Mouse (Mus musculus): ENCODE measurements at regions not wholly inside any gene's neighbourhood (a gene's known extent, or its start where the extent isn't known, plus 50 kb on each side); places are given as distances from the start of the nearest gene placed in this dataset.
"Not testable (repeated sequence)": the region's sequence is repeated elsewhere in the genome, so short reads cannot be mapped to it uniquely, and the experiment has no call there.

DNA sequence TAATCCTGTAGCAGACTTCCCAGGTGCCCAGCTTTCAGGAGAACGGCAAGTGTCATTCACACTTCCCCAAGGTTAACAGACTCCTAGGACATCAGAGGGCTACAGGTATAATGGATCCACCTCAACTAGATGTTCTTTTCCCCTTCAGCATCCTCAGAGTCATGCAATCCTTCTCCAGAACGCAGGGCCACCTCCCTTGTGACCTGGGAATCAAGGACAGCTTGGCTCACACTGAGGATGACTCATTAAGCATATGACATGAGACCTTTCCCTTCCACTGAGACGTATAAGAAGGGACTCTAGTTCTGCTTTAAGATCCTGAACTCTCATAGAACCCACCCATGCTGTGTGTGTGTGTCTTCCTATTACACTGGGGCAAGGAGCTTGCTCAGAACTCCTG, 147.5 kb upstream of the Tacstd2 start:
- TF ChIP-seq POLR2A (IDR thresholded peaks at IDR 0.05; ENCODE audit: low read depth, low read length); CTCF (conservative IDR thresholded peaks at IDR 0.05 in 1 of 2, IDR thresholded peaks at IDR 0.05 in 1 of 2; ENCODE audit: low read depth in 2 of 2, low read length in 2 of 2); SMC3 (IDR thresholded peaks at IDR 0.05; ENCODE audit: low read depth, low read length): not testable (repeated sequence)

Measured in CH12.LX (cell line).